Mouse (Mus musculus) mesoderm, embryonic 11.5 days (tissue): ENCODE measurements around the gene Gatad2a.
"Not testable (repeated sequence)": the region's sequence is repeated elsewhere in the genome, so short reads cannot be mapped to it uniquely, and the experiment has no call there.

Source experiments
- DNase-seq: peaks from one replicate; pipeline ENCODE4 v3.0.0-alpha.2; 2012; ENCODE audit warnings: low read depth, low spot score

The Gatad2a gene

DNA sequence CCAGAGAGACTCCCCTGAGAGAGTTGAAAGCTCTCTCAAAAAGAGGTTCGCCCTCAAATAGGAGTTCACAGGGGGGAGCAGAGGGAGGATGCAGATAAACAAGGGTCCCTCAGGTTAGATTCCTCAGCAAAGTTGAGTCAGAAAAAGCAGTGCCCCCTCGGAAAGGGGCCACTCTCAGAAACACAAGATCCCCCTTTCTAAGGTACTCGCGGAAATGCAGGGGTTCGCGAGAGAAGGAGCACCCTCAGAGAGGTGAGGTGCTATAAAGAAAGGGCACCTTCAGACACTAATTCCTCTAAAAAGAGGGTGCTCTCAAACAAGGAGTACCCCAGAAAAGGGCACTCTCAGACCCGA is 785 bp downstream of the Gatad2a start:
- no peak for DNase-seq

DNA sequence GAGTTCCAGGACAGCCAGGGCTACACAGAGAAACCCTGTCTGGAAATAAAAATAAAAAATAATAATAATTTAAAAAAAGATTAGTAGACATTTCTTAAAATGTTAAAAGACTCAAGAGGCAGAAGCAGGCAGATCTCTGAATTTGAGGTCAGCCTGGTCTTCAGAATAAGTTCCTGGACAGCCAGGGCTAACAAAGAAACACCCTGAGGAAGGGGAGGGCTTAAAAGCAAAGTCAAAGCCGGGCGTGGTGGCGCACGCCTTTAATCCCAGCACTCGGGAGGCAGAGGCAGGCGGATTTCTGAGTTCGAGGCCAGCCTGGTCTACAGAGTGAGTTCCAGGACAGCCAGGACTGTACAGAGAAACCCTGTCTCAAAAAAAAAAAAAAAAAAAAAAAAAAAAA is 7.2 kb downstream of the Gatad2a start:
- DNase-seq = not testable (repeated sequence)

- no peak for DNase-seq
Measured at GRCm38 (mm10) chr8:69987744-69988143, 8.4 kb downstream of the Gatad2a start.

- no peak for DNase-seq
Measured at GRCm38 (mm10) chr8:69984876-69985553, 11.2 kb downstream of the Gatad2a start.

DNA sequence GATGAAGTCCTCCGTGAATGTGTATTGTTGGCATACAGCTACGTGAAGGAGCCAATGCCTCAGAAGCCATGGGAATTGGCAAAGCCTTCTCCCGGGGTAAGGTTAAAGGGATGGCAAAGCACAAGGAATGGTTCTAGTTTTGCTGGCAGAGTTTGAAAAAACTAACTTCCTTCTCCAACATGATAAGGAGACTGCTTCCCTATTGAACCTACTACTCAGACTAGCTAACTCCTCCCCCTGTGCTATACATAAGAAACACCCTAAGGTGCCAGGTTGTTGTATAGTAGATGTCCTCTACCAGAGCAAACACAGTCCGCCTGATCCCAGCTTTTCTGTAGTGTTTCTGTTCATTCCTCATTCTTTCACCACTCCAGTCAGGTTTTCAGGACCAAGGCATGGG is 17.7 kb downstream of the Gatad2a start:
- DNase-seq = no peak

DNA sequence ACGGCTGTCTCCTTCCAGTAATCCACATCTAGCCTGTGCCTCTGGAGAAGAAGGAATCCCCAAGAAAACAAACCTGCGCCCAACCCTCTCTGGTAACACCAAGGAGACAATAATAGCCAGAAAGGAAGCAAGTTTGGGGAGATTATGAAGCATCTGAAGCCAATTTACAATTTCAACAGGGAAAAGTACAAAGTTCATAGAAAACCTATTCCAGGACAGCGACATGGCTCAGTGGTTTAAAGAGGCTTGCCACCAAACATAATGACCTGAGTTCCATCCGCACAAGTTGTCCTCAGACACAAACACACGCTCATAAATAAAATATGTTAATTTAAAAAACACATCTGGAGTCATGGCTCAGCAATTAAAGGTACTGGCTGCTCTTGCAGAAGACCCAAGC is 21.4 kb downstream of the Gatad2a start:
- DNase-seq = no peak

DNA sequence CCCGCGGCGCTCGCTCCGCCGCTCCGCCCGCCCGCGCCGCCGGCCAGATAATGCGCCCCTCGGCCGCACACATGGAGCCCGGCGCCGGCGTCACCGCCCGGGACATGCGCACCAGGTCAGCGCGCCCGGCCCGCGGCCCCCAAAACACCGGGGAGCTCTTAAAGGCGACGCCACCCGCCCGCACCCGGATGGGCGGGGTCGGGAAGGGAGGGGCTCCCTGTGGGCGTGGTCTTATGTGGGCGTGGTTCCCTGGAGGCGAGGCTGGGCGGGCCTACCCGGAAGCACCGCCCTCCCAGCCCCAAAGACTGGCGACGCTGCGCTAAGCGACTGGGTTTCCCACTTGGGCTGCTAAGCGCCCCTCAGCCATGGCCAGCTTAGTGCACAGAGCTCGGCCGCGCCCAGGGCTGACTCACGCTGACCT is 22.0 kb downstream of the Gatad2a start:
- DNase-seq = peak; percentile 96

- peak; percentile 45 for DNase-seq
Measured at GRCm38 (mm10) chr8:69973442-69974161, 22.6 kb downstream of the Gatad2a start.

- no peak for DNase-seq
Measured at GRCm38 (mm10) chr8:69973063-69973441, 23.1 kb downstream of the Gatad2a start.

DNA sequence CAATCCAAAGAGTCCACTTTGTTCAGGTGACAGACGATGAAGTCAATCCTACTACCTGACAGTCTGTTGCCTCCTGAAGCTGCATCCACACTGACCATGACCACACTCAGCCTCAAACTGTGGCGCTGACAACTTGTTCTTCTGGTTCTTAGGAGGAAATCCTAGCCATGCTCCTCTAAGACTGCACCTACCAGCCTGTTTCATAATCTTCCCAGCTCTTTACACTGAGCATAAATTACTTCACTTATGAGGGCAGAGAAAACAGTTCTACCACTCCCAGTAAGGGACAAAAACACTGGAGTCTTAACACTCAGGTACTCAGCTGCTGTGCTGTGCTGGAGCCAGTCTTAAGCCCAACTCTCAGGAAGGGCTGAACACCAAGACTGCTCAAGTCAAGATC is 25.3 kb downstream of the Gatad2a start:
- DNase-seq = no peak

DNA sequence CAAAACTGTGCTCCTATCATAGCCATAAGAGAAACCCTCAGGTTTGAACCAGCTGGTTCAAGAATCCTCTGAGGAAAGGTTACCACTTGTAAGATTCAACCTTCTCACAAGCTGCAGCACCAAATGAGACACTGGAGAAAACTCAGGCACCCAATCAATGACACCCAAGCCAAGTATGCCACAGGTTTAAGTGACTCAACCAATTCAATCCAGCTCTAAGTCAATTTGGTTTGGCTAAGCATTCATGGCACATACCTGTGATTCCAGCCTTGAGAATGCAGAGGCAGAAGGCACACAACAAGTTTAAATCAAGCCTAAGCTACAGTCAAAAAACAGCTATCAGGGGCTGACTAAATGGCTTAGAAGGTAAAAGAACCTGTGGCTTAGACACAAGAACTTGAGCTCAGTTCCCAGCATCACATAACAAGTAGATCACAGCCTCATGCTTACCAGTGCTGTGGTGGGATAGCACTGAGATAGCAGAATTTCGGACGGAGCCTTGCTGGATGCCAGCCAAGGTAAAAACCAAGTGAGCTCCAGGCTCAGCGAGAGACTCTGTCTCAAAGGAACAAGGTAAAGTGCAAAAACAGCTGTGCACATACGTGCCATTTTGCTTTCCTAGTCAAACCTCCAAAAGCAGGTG is 28.8 kb downstream of the Gatad2a start:
- DNase-seq = no peak

- DNase-seq = no peak
Measured at GRCm38 (mm10) chr8:69959241-69959640, 36.9 kb downstream of the Gatad2a start.

DNA sequence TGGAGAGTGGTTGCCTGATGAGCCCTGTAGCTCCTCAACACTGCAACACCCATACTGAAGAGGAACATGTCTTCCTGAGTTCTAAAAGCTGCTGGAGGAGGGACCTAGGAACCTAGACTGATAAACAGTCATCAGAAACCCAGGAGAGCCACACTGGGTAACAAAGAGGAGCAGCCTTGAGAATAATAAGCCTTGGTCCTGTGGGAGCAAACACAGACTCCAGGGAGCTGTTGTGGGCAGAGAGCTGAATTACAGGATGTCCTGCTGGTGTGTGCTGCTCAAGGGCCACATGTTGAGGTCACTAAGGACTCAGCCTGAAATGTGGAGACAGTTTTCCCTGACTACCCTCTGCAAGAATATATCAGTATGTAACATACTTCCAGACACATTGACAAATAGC is 38.3 kb downstream of the Gatad2a start:
- DNase-seq = no peak

- DNase-seq = no peak
Measured at GRCm38 (mm10) chr8:69957419-69957818, 38.8 kb downstream of the Gatad2a start.

- no peak for DNase-seq
Measured at GRCm38 (mm10) chr8:69956651-69957050, 39.5 kb downstream of the Gatad2a start.

DNA sequence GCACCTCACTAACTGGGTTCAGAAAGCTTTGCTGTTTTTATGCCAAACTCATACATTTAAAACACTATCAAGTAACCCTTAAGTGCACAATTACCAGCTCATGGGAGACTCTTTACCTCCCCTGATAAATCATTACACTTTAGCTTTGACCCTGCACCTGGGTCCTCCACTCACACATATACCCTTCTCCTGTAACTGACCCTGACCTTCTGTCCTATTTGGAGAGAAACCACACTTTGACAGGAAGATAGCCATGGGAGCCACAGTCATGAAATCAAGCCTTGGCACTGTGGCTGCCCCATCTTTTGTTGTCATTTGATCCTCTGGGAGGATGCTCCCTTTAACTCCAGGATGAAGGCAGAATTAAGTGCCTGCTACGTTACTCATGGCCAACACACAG is 41.5 kb downstream of the Gatad2a start:
- DNase-seq = peak; percentile 10

DNA sequence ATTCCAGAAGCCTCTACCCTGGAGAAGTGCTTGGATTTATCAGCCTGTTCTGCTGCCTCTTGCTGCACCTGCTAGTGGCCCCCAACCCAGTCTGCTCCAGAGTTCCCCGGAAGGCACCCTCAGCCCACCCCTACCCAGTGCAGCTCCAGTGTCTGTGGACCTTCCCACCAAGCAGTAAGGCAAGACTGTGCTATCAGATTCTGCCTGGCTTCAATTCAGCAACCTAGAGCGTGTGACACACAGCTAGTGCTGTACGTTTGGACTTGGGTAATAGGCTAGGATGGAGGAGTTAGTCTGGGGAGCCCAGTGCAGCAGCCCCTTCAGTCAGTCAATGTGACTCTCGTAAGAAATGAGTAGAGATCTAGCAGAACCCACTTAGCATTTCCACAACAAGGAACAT is 42.0 kb downstream of the Gatad2a start:
- no peak for DNase-seq

DNA sequence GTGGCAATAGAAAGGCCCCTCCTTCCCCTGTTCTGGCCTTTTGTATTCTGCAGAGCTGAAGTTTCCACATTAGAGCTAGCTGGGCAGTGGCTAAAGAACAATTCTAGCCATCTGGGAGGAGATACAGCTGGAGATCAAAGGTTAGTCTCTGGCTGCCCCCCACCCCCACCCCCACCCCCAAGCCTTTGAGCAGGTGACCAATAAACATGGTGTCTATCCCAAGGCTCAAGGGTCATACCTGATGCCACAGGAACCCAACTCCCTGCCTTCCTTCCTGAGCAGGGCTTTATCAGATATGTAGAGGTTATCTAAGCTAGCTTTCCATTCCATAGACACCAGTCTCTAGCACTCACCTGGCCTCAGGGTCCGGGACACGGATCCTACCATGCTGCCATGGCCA is 45.9 kb downstream of the Gatad2a start:
- DNase-seq = no peak

DNA sequence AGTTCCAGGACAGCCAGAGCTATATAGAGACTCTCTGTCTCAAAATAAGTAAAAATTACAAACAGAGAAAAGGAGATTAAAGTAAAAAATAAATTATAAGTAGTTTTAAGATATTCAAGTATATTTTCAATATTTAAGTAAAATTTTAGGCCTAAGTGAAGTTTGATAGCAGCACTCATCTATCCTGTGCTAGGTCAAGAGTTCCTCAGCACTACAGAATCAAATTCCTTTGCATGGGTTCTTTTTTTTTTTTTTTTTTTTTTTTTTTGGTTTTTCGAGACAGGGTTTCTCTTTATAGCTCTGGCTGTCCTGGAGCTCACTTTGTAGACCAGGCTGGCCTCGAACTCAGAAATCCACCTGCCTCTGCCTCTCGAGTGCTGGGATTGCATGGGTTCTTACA is 53.7 kb downstream of the Gatad2a start:
- DNase-seq = not testable (repeated sequence)

- no peak for DNase-seq
Measured at GRCm38 (mm10) chr8:69940386-69940785, 55.8 kb downstream of the Gatad2a start.

DNA sequence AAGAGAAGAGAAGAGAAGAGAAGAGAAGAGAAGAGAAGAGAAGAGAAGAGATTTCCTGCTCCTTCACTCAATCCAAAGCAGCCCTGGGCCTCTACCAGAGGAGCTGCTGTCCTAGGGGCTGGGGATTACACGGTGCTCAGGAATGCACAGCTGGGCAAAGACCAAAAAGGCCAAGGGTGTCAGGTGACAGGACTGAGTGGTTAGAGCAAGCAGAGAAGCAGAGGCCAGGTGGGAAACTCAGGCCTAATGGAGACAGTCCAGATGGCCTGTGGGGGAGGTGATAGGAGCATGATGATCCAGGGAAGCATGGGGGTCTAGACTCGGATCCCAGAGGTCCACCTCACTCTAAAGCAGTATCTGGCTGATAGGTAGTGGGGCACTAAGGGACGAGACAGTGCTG is 56.6 kb downstream of the Gatad2a start:
- peak; percentile 79 for DNase-seq

DNA sequence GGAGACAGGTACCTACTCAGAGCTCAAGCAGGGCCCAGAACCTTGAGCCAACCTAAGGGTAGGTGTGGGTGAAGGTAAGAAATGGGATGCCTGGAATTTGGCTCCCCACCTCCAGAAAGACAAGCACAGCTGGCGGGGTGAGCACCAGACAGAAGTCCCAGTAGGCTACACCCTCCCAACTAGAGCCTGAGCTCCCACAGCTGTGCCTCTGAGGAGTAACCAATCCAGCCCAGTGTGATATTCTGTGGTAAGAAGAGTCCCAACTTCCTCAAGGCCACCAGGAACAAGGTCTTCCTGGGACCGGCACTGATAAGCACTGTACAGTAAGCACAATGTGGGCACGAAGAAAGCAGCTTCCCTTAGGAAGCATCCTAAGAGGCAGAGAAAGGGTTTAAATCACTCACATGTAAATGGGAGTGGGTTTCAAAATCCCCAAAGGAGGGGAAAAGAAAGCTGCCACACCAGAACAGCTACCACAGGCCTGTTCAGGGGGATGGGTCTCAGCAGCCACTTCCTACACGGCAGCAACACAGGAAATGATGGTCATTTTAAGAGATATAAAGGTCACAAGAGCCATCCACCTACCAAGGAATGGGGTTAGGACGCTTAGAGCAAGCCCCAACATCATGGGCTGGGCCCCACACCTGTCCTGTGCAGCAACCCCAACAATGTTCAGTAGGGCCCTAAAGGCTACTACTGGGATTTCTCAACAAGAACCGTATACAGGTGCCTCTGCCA is 57.8 kb downstream of the Gatad2a start:
- no peak for DNase-seq
